Mouse (Mus musculus): ENCODE data around the gene Mdfi. TPM values are rescaled to one million over a fixed set of nuclear protein-coding genes. Genes with fewer than 3 reads are reported as not detected.
A peak's percentile ranks its signal among the peaks of the same experiment; 100 is the strongest.

Gene Mdfi
- polyA plus RNA-seq, 1 experiment from 2014 or later = 9.9 TPM

GRCm38 (mm10) chr17:47841931-47842623, 7.6 kb upstream of the Mdfi start:
- Histone ChIP-seq H3K36me3 (replicated peaks) (no peaks in the 10 kb centered on the region), H3K4me1 (no peaks in the 10 kb centered on the region), H3K4me2 (no peak overlapping the region), H3K9ac (no peak overlapping the region), H3K27ac (no peak overlapping the region), H3K9me3 (peaks cover 4% of the 10 kb centered on the region; the same call in 1 of the 2 replicates), H3K27me3 (peaks cover 7% of the 10 kb centered on the region), H3K4me3 (replicated peaks) (no peak overlapping the region)
- no peak for ATAC-seq (ENCODE audit: low FRiP score)
- WGBS = 82% methylated on average over 19 of the region's 19 CpGs

- Histone ChIP-seq H3K9ac (no peak overlapping the region), H3K36me3 (replicated peaks) (no peaks in the 10 kb centered on the region), H3K4me3 (replicated peaks) (no peak overlapping the region), H3K4me2 (no peak overlapping the region), H3K27me3 (peaks cover 12% of the 10 kb centered on the region), H3K4me1 (no peaks in the 10 kb centered on the region), H3K9me3 (peaks cover 4% of the 10 kb centered on the region; the same call in 1 of the 2 replicates), H3K27ac (no peak overlapping the region)
- ATAC-seq (ENCODE audit: low FRiP score) = no peak
- WGBS = 94% methylated on average over 8 of the region's 8 CpGs
These were observed 7.0 kb upstream of the Mdfi start for GRCm38 (mm10) chr17:47841521-47841920.

GRCm38 (mm10) chr17:47837808-47838207, 3.3 kb upstream of the Mdfi start:
- no peak overlapping the region for H3K27ac ChIP-seq
- no peak overlapping the region for H3K4me2 ChIP-seq
- no peaks in the 10 kb centered on the region for H3K9me3 ChIP-seq
- no peak for ATAC-seq (ENCODE audit: low FRiP score)
- no peak overlapping the region for H3K4me3 ChIP-seq (replicated peaks)
- H3K27me3 ChIP-seq = peaks cover 50% of the 10 kb centered on the region
- H3K9ac ChIP-seq = no peak overlapping the region
- H3K4me1 ChIP-seq = peaks cover 17% of the 10 kb centered on the region
- WGBS = 63% methylated on average over 6 of the region's 6 CpGs
- H3K36me3 ChIP-seq (replicated peaks) = no peaks in the 10 kb centered on the region

GRCm38 (mm10) chr17:47833628-47834481, 636 bp downstream of the Mdfi start:
- Histone ChIP-seq H3K4me1 (peaks cover 39% of the 10 kb centered on the region), H3K36me3 (replicated peaks) (no peaks in the 10 kb centered on the region), H3K4me2 (peak overlapping the region; percentile 91), H3K27me3 (peaks cover 81% of the 10 kb centered on the region), H3K9me3 (no peaks in the 10 kb centered on the region), H3K27ac (no peak overlapping the region), H3K9ac (0 out of 2 replicates have a peak overlapping the region, but pooled peaks have one; percentile 71), H3K4me3 (replicated peaks) (peak overlapping the region; percentile 54)
- WGBS = 1% methylated on average over 45 of the region's 45 CpGs
- ATAC-seq (ENCODE audit: low FRiP score) = no peak

GRCm38 (mm10) chr17:47833029-47833627, 1.4 kb downstream of the Mdfi start:
- under 1% methylated on average over 44 of the region's 45 CpGs for WGBS
- peak overlapping the region; percentile 91 for H3K4me2 ChIP-seq
- peaks cover 39% of the 10 kb centered on the region for H3K4me1 ChIP-seq
- ATAC-seq (ENCODE audit: low FRiP score) = peak; percentile 57
- H3K27ac ChIP-seq = no peak overlapping the region
- peak overlapping the region; percentile 71 for H3K9ac ChIP-seq
- H3K36me3 ChIP-seq (replicated peaks) = no peaks in the 10 kb centered on the region
- H3K9me3 ChIP-seq = no peaks in the 10 kb centered on the region
- peak overlapping the region; percentile 54 for H3K4me3 ChIP-seq (replicated peaks)
- H3K27me3 ChIP-seq = peaks cover 81% of the 10 kb centered on the region

GRCm38 (mm10) chr17:47832501-47833028, 1.9 kb downstream of the Mdfi start:
- peak overlapping the region; percentile 54 for H3K4me3 ChIP-seq (replicated peaks)
- no peaks in the 10 kb centered on the region for H3K9me3 ChIP-seq
- H3K27me3 ChIP-seq = peaks cover 79% of the 10 kb centered on the region
- H3K9ac ChIP-seq = peak overlapping the region; percentile 71
- peak; percentile 56 for ATAC-seq (ENCODE audit: low FRiP score)
- 3% methylated on average over 17 of the region's 17 CpGs for WGBS
- H3K4me2 ChIP-seq = peak overlapping the region; percentile 91
- H3K27ac ChIP-seq = no peak overlapping the region
- H3K4me1 ChIP-seq = peaks cover 39% of the 10 kb centered on the region
- no peaks in the 10 kb centered on the region for H3K36me3 ChIP-seq (replicated peaks)

GRCm38 (mm10) chr17:47831772-47832171, 2.7 kb downstream of the Mdfi start:
- ATAC-seq (ENCODE audit: low FRiP score) = no peak
- Histone ChIP-seq H3K36me3 (replicated peaks) (no peaks in the 10 kb centered on the region; the same call in 1 of the 2 replicates), H3K4me1 (peaks cover 39% of the 10 kb centered on the region), H3K9ac (no peak overlapping the region), H3K27ac (0 out of 2 replicates have a peak overlapping the region, but pooled peaks have one; percentile 25), H3K27me3 (peaks cover 71% of the 10 kb centered on the region), H3K4me3 (replicated peaks) (peak overlapping the region; percentile 54), H3K4me2 (peak overlapping the region; percentile 91), H3K9me3 (peaks cover 3% of the 10 kb centered on the region; the same call in 1 of the 2 replicates)
- WGBS = 44% methylated on average over 5 of the region's 5 CpGs

- H3K4me3 ChIP-seq (replicated peaks) = peak overlapping the region; percentile 54; the same call in 1 of the 2 replicates
These were observed 3.3 kb downstream of the Mdfi start for GRCm38 (mm10) chr17:47831161-47831560.

GRCm38 (mm10) chr17:47821339-47821738, 13.2 kb downstream of the Mdfi start:
- Histone ChIP-seq H3K27ac (no peak overlapping the region), H3K4me2 (no peak overlapping the region), H3K4me1 (peaks cover 9% of the 10 kb centered on the region), H3K27me3 (peaks cover 4% of the 10 kb centered on the region; the same call in 1 of the 2 replicates), H3K9ac (no peak overlapping the region), H3K36me3 (replicated peaks) (no peaks in the 10 kb centered on the region), H3K4me3 (replicated peaks) (no peak overlapping the region), H3K9me3 (no peaks in the 10 kb centered on the region)
- no peak for ATAC-seq (ENCODE audit: low FRiP score)
- 61% methylated on average over 8 of the region's 8 CpGs for WGBS

More at GRCm38 (mm10) chr17:47831161-47831560, 3.3 kb downstream of the Mdfi start:
- H3K4me1 ChIP-seq = peaks cover 39% of the 10 kb centered on the region
- peaks cover 4% of the 10 kb centered on the region; the same call in 1 of the 2 replicates for H3K9me3 ChIP-seq
- peak overlapping the region; percentile 36; the same call in 1 of the 2 replicates for H3K9ac ChIP-seq
- H3K27me3 ChIP-seq = peaks cover 65% of the 10 kb centered on the region
- peak overlapping the region; percentile 91 for H3K4me2 ChIP-seq
- ATAC-seq (ENCODE audit: low FRiP score) = no peak
- no peaks in the 10 kb centered on the region; the same call in 1 of the 2 replicates for H3K36me3 ChIP-seq (replicated peaks)
- H3K27ac ChIP-seq = peak overlapping the region; percentile 59; the same call in 1 of the 2 replicates
- WGBS = 6% methylated on average over 9 of the region's 9 CpGs

GRCm38 (mm10) chr17:47818038-47818725, 16.3 kb downstream of the Mdfi start:
- H3K4me2 ChIP-seq = no peak overlapping the region
- H3K9ac ChIP-seq = no peak overlapping the region
- no peaks in the 10 kb centered on the region for H3K36me3 ChIP-seq (replicated peaks)
- H3K4me1 ChIP-seq = peaks cover 24% of the 10 kb centered on the region
- no peak overlapping the region for H3K4me3 ChIP-seq (replicated peaks)
- peaks cover 13% of the 10 kb centered on the region for H3K27me3 ChIP-seq
- no peaks in the 10 kb centered on the region for H3K9me3 ChIP-seq
- H3K27ac ChIP-seq = no peak overlapping the region
- 74% methylated on average over 13 of the region's 13 CpGs for WGBS
- no peak for ATAC-seq (ENCODE audit: low FRiP score)

- H3K4me1 ChIP-seq = peaks cover 21% of the 10 kb centered on the region
- peaks cover 23% of the 10 kb centered on the region for H3K27me3 ChIP-seq
- ATAC-seq (ENCODE audit: low FRiP score) = no peak
- H3K27ac ChIP-seq = no peak overlapping the region
- no peak overlapping the region for H3K9ac ChIP-seq
- no peak overlapping the region for H3K4me2 ChIP-seq
- WGBS = 54% methylated on average over 10 of the region's 10 CpGs
- no peaks in the 10 kb centered on the region for H3K9me3 ChIP-seq
- no peak overlapping the region for H3K4me3 ChIP-seq (replicated peaks)
- H3K36me3 ChIP-seq (replicated peaks) = no peaks in the 10 kb centered on the region
These were observed 19.0 kb downstream of the Mdfi start for GRCm38 (mm10) chr17:47815446-47815845.

Data from forebrain, embryonic 12.5 days (tissue).